Mouse (Mus musculus) limb, embryonic 15.5 days (tissue): ENCODE data around the gene Psmd2. TPM values are rescaled to one million over a fixed set of nuclear protein-coding genes. Genes with fewer than 3 reads are reported as not detected.

Experiments used
- ATAC-seq: fragments of 200-750 bp; cut with Nextera tagmentation; 2 replicates; pipeline ENCODE4 v1.8.0; 2017; ENCODE audit warnings: low read depth, moderate TSS enrichment; ENCODE audit not compliant: insufficient number of reproducible peaks, low FRiP score, low TSS enrichment
- H3K27ac ChIP-seq: fragments of 300-500 bp; sonication (generic); 2 replicates; pipeline ENCODE4 v1.5.1; 2015; ENCODE audit warnings: moderate library complexity, mild to moderate bottlenecking, inconsistent platforms
- H3K27me3 ChIP-seq: fragments of 300-500 bp; sonication (generic); 2 replicates; pipeline ENCODE4 v1.6.1; 2015; ENCODE audit warnings: inconsistent platforms
- H3K36me3 ChIP-seq: fragments of 300-500 bp; sonication (generic); 2 replicates; pipeline ENCODE4 v1.6.1; 2015; ENCODE audit warnings: inconsistent platforms
- H3K4me1 ChIP-seq: fragments of 300-500 bp; sonication (generic); 2 replicates; pipeline ENCODE4 v1.6.1; 2015; ENCODE audit warnings: inconsistent platforms
- H3K4me2 ChIP-seq: fragments of 300-500 bp; sonication (generic); 2 replicates; pipeline ENCODE4 v1.6.1; 2015; ENCODE audit warnings: mild to moderate bottlenecking, inconsistent platforms
- H3K4me3 ChIP-seq: fragments of 300-500 bp; sonication (generic); 2 replicates; pipeline ENCODE4 v1.5.1; 2015; ENCODE audit warnings: mild to moderate bottlenecking, inconsistent platforms
- H3K9ac ChIP-seq: fragments of 300-500 bp; sonication (generic); 2 replicates; pipeline ENCODE4 v1.6.1; 2015; ENCODE audit warnings: inconsistent platforms
- H3K9me3 ChIP-seq: fragments of 300-500 bp; sonication (generic); 2 replicates; pipeline ENCODE4 v1.6.1; 2016; ENCODE audit warnings: inconsistent platforms
- WGBS: fragments of 180-500 bp; shearing (Covaris S2); methylation state at CpG from one replicate; pipeline ENCODE4 v1.1.7; 2015; 5-methylcytosine and 5-hydroxymethylcytosine counted together
- microRNA counts: library from miRNA; unstranded; fragments of <30 nt; microRNA quantifications from one replicate; lab custom pipeline; 2016
- microRNA-seq: library from miRNA; unstranded; fragments of <30 nt; microRNA quantifications from one replicate; pipeline ENCODE4, GENCODE M21; 2016
- polyA plus RNA-seq: library from polyadenylated mRNA; unstranded; fragments of >200 nt; fragmentation: Nextera tagmentation; extraction: Ambion mirVana; gene quantifications from 2 replicates; pipeline ENCODE4 v1.2.1, GENCODE M21; 2015

The Psmd2 gene
- polyA plus RNA-seq, 1 experiment from 2014 or later: 292 TPM

DNA sequence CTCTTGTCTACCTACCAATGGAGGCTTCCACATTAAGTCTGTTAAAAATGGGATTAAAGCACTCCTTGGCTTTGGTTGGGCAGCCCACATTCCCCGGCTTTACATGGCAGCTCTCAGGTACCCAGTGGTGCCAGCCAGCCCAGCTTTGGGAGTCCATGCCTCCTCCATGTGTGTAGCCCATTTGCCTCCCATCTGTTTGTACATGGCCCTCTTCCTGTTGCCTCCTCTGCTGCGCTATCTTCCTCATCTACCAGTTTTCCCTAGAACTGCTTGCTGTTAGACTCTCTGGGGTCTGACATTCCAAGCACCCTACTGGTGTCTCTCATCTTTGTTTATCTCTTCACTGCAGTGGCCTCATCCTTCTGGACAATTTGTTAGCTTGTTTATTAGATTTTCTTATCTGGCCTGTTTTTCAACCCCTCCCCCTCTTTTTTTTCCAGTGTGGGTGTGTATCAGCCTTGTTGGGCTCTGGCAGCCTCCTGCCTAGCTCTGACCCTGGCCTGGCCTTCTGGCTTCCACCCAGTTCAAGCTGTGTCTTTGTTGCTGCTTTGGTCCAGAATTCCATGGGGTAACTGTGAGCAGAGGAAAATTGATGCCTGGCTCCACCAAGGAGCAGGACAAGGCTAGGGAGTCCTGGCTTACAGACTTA lies 55.1 kb downstream of the Psmd2 start:
- no peak overlapping the region for H3K4me3 ChIP-seq
- WGBS: 87% methylated on average over 2 of the region's 2 CpGs
- H3K9me3 ChIP-seq: no peaks in the 10 kb centered on the region
- no peak overlapping the region for H3K4me2 ChIP-seq
- H3K27me3 ChIP-seq: no peaks in the 10 kb centered on the region
- H3K36me3 ChIP-seq: peaks cover 79% of the 10 kb centered on the region
- ATAC-seq: no peak
- H3K27ac ChIP-seq: no peak overlapping the region
- peaks cover 16% of the 10 kb centered on the region for H3K4me1 ChIP-seq
- no peak overlapping the region for H3K9ac ChIP-seq

DNA sequence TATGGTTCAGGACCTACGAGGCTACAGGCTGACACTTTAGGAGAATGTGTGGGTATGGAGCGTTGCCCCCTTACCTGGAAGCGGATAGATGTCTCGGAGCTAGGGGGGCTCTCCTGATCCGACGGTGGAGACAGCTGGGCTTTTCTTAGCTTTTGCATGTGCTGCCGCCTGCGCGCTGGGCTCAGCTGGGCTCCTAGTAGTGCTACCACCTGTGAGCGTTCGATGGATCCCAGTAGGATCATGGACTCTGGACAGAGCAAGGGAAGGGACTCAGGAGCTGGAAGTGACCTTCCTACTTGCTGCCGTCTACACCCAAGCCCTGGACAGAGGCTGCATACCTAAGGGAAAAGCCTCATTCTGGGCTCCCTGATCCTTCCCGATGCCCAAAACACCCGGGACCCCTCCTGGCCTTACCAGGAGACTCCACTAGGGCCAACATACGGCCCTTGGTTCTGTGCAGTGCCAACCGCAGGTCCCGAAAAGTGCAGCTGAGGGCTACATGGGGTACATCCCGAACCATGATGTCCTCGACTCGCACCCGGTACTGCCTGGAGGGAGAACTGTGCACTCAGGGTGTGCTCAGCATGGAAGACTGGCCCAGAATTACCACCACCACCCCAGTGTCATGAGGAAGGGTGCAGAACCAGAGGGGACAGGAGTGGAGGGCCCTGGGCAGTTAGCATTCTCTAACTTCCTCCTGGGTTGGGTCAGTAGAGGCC lies 56.9 kb downstream of the Psmd2 start:
- Histone ChIP-seq H3K27me3 (no peaks in the 10 kb centered on the region), H3K36me3 (peaks cover 92% of the 10 kb centered on the region), H3K4me2 (no peak overlapping the region), H3K4me3 (no peak overlapping the region), H3K27ac (no peak overlapping the region), H3K9me3 (no peaks in the 10 kb centered on the region), H3K4me1 (peaks cover 2% of the 10 kb centered on the region; the same call in 1 of the 2 replicates), H3K9ac (no peak overlapping the region)
- ATAC-seq: no peak
- WGBS: 93% methylated on average over 21 of the region's 21 CpGs

DNA sequence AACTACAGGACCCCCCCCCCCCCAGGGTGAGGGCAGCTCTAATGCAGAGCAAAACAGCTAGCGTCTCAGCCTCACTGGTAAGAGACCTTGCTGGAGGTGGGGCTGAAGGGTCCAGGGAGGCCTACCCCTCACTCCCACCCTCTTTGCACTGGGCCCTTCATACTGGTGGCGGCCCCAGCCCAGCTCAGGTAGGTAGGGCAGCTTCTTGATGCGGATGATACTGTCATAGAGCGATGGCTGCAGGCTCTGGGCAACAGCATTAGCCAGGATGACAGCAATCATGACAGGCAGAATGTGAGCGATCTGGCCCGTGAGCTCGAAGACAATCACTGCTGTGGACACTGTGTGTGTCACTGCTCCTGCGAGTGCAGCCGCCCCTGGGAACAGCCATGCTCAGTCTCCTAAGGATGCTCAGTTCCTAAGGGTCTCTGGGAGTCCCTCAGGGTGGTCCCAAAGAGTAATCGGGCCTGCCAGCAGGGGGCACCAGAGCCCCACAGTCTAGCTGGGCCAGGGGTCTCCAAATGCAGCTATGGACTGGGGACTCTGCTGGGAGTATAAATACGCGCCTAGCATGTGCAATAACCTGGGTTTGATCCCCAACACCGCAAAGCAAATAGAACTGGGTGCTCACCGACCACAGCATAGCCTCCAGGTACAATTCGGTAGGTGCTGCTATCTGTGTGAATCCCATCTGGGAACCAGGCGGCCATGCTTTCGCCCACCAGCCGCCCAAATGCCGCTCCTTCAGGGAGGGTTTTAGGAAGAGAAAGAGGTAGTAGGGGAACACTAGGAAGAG lies 57.7 kb downstream of the Psmd2 start:
- 74% methylated on average over 19 of the region's 19 CpGs for WGBS
- no peak for ATAC-seq
- no peak overlapping the region for H3K27ac ChIP-seq
- peaks cover 85% of the 10 kb centered on the region for H3K36me3 ChIP-seq
- peaks cover 9% of the 10 kb centered on the region for H3K4me1 ChIP-seq
- no peak overlapping the region for H3K4me2 ChIP-seq
- H3K9ac ChIP-seq: no peak overlapping the region
- no peaks in the 10 kb centered on the region for H3K27me3 ChIP-seq
- H3K9me3 ChIP-seq: no peaks in the 10 kb centered on the region
- no peak overlapping the region for H3K4me3 ChIP-seq

DNA sequence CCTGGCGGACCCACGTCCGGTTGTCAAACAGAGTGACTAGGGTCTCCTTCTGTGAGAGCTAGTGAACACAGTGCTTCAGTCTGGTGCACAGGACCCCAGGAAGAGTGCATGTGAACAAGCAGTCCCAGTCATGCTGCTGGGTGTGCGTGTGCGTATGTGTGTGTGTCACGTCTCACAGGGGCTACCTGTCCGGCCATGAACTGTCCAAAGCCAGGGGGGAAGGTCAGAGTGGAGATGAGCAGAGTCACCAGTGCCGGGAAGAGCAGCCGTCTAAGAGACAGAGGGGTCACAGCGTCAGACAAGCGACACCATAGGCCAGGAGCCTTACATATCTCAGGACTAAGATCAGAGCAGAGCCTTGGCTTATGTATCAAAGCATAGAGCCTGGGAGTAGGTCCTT lies 58.9 kb downstream of the Psmd2 start:
- H3K4me3 ChIP-seq: no peak overlapping the region
- H3K27me3 ChIP-seq: no peaks in the 10 kb centered on the region
- 92% methylated on average over 11 of the region's 11 CpGs for WGBS
- ATAC-seq: no peak
- H3K36me3 ChIP-seq: peaks cover 73% of the 10 kb centered on the region
- no peaks in the 10 kb centered on the region for H3K9me3 ChIP-seq
- no peak overlapping the region for H3K4me2 ChIP-seq
- no peak overlapping the region for H3K27ac ChIP-seq
- H3K4me1 ChIP-seq: peaks cover 21% of the 10 kb centered on the region
- no peak overlapping the region for H3K9ac ChIP-seq

DNA sequence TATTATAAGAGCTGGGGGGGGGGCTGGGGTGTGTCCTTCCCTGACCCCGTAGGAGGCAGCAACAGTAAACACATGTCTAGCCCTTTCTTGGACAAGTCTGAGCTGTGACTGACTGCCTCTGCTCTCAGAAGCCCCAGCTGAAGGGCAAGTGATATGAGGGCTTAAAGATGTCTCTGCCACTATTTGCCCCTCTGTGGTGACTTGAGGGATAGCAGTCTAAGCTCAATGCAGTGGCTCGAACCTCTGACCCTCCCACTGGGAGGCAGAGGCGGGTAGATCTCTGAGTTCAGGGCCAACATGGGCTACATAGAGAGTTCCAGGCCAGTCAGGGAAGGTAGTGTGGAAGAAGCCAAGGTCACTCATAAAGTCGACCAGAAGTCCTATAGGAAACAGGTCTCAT lies 59.4 kb downstream of the Psmd2 start:
- H3K4me2 ChIP-seq: no peak overlapping the region
- H3K4me1 ChIP-seq: peaks cover 25% of the 10 kb centered on the region
- WGBS: 81% methylated on average over 4 of the region's 4 CpGs
- H3K36me3 ChIP-seq: peaks cover 70% of the 10 kb centered on the region
- no peak overlapping the region for H3K9ac ChIP-seq
- H3K27me3 ChIP-seq: no peaks in the 10 kb centered on the region
- no peak overlapping the region for H3K27ac ChIP-seq
- no peak overlapping the region for H3K4me3 ChIP-seq
- ATAC-seq: no peak
- H3K9me3 ChIP-seq: no peaks in the 10 kb centered on the region

DNA sequence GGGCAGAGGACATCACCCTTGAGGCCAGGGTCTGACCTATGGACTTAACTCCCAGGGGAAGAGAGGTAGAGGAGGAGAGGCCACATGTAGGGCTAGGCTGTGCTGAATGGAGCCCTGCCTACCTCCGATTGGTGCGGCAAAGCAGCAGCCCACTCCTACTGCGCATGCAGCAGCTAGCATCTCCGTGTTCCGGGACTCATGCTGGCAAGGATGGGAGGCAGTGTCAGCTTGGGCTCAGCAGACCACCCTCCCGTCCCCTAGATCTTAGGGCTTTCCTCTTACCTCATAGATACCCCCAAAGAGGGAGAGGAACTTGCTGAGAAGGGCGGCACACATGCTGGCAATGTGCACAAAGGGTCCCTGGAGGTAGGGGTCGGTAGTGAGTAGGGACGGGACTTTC lies 60.7 kb downstream of the Psmd2 start:
- no peak overlapping the region for H3K4me3 ChIP-seq
- H3K9me3 ChIP-seq: no peaks in the 10 kb centered on the region
- no peak for ATAC-seq
- no peaks in the 10 kb centered on the region for H3K27me3 ChIP-seq
- H3K4me2 ChIP-seq: no peak overlapping the region
- H3K4me1 ChIP-seq: peaks cover 33% of the 10 kb centered on the region
- H3K36me3 ChIP-seq: peaks cover 56% of the 10 kb centered on the region
- H3K9ac ChIP-seq: no peak overlapping the region
- WGBS: 80% methylated on average over 9 of the region's 9 CpGs
- no peak overlapping the region for H3K27ac ChIP-seq

DNA sequence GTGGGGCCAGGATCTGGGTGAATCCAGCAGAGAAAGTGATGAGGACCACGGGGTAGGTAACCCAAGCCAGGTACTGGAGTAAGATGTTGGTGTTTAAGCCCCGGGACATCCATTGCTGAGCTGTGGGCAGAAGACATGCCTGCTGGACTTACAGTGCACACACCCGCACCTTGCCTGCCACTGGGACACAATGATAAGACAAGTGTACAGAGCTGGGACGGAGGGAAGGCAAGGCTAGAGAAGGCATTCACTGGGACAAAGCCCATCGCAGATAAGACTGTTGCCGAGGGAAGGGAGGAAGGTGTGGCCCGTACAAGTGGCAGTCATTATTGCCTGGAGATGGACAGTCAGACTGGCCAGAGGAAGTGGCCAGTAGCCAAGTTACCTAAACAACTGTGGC lies 61.4 kb downstream of the Psmd2 start:
- no peak overlapping the region for H3K4me2 ChIP-seq
- no peak overlapping the region for H3K9ac ChIP-seq
- no peak overlapping the region for H3K27ac ChIP-seq
- no peak overlapping the region for H3K4me3 ChIP-seq
- H3K4me1 ChIP-seq: peaks cover 36% of the 10 kb centered on the region
- 91% methylated on average over 7 of the region's 7 CpGs for WGBS
- peaks cover 49% of the 10 kb centered on the region for H3K36me3 ChIP-seq
- H3K27me3 ChIP-seq: no peaks in the 10 kb centered on the region
- ATAC-seq: no peak
- no peaks in the 10 kb centered on the region for H3K9me3 ChIP-seq

MicroRNAs encoded within 50 kb of the gene (microRNA counts, 519-probe panel; counts per million panel counts)
- 2,389 counts per million, percentile 47 among the panel's probes with 10 or more counts for microRNA mmu-miR-1224 (lab: Ali Mortazavi, UCI)

Small RNA genes lying within 50 kb of the gene (microRNA-seq; reads per million reads assigned to microRNA genes)
- 1.8 reads per million for gene Mir1224

Other genes with a start within 250 kb of the Psmd2 start
- 67.0 and 76.2 TPM in 2 replicates for gene Abcc5, start 225.3 kb upstream of the Psmd2 start, polyA plus RNA-seq
- 88.4 and 93.5 TPM in 2 replicates for gene Eif2b5, start 152.8 kb upstream of the Psmd2 start, polyA plus RNA-seq
- 20.9 and 22.0 TPM in 2 replicates for gene Dvl3, start 134.7 kb upstream of the Psmd2 start, polyA plus RNA-seq
- 572 and 581 TPM in 2 replicates for gene Ap2m1, start 116.2 kb upstream of the Psmd2 start, polyA plus RNA-seq
- 60.0 and 60.3 TPM in 2 replicates for gene Abcf3, start 103.1 kb upstream of the Psmd2 start, polyA plus RNA-seq
- gene Vwa5b2, start 62.2 kb upstream of the Psmd2 start, polyA plus RNA-seq: 0.55 and 0.60 TPM in 2 replicates
- gene Eef1akmt4, start 40.1 kb upstream of the Psmd2 start, polyA plus RNA-seq: 29.6 and 29.7 TPM in 2 replicates
- gene Gm49333, start 40.0 kb upstream of the Psmd2 start, polyA plus RNA-seq: not detected in 2 replicates
- 33.6 and 38.4 TPM in 2 replicates for gene Alg3, start 39.9 kb upstream of the Psmd2 start, polyA plus RNA-seq
- gene Camk2n2, start 30.4 kb upstream of the Psmd2 start, polyA plus RNA-seq: 1.1 and 1.2 TPM in 2 replicates
- 5.3 and 6.3 TPM in 2 replicates for gene Ece2, start 21.8 kb upstream of the Psmd2 start, polyA plus RNA-seq
- 161 and 175 TPM in 2 replicates for gene Eif4g1, start 16.7 kb downstream of the Psmd2 start, polyA plus RNA-seq
- gene Fam131a, start 41.6 kb downstream of the Psmd2 start, polyA plus RNA-seq: 12.8 and 13.2 TPM in 2 replicates
- 87.1 and 89.8 TPM in 2 replicates for gene Polr2h, start 66.0 kb downstream of the Psmd2 start, polyA plus RNA-seq
- gene Clcn2, start 66.1 kb downstream of the Psmd2 start, polyA plus RNA-seq: 12.7 and 13.8 TPM in 2 replicates
- gene Chrd, start 81.5 kb downstream of the Psmd2 start, polyA plus RNA-seq: 12.2 and 12.8 TPM in 2 replicates
- 0.66 and 0.83 TPM in 2 replicates for gene Thpo, start 82.9 kb downstream of the Psmd2 start, polyA plus RNA-seq